Mouse (Mus musculus): ENCODE measurements around the gene Src. TPM values are rescaled to one million over a fixed set of nuclear protein-coding genes. Genes with fewer than 3 reads are reported as not detected.

Gene Src
- polyA plus RNA-seq, 1 experiment from 2014 or later: 23.9 TPM

DNA sequence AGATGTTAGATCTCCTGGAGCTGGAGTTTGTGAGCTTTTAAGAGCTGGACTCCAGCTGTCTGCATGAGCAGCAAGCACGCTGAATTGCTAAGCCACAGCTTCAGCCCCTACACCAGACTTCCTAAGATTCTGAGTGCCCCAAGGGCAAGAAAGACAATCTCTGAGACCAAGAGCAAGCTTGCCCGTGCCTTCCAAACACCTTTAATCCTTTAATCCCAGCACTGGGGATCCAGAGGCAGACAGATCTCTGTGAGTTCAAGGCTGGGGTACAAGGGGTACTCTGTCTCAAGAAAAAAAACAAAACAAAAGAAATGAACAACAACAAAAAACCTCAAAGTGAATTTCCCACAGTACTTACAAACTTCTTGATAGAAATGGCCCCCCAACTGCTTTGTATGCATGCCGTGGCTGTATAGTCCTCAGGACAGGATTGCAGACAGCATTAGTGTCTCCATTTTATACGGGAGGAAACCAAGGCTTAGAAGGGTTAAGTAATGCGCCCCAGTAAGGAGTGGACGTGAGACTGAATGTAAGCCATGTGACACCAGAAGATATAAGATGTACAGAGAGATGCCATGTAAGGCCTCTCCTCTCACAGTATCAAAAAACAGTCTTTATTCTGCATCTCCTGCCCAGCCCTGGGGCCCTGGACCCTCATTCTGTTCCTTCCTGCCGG lies 68.9 kb downstream of the Src start:
- no peak overlapping the region for H3K4me3 ChIP-seq (ENCODE audit: low read depth, low read length)
- no peak overlapping the region for H3K27ac ChIP-seq (ENCODE audit: low read depth, low read length)
- H3K4me2 ChIP-seq (replicated peaks; ENCODE audit: low read depth): no peak overlapping the region
- H3K36me3 ChIP-seq (ENCODE audit: control insufficient read depth, insufficient read depth): no peaks in the 10 kb centered on the region
- TF ChIP-seq CTCF (IDR thresholded peaks at IDR 0.05; ENCODE audit: low read depth): no peak
- WGBS: 61% methylated on average over 7 of the region's 7 CpGs
- no peak for ATAC-seq
- no peaks in the 10 kb centered on the region for H3K9me3 ChIP-seq (ENCODE audit: control insufficient read depth)
- no peaks in the 10 kb centered on the region for H3K4me1 ChIP-seq (replicated peaks; ENCODE audit: control insufficient read depth, insufficient read depth, low read length)
- no peak overlapping the region for H3K9ac ChIP-seq (ENCODE audit: low read depth, low read length)
- no peaks in the 10 kb centered on the region for H3K27me3 ChIP-seq (replicated peaks; ENCODE audit: control insufficient read depth, insufficient read depth, low read length)

DNA sequence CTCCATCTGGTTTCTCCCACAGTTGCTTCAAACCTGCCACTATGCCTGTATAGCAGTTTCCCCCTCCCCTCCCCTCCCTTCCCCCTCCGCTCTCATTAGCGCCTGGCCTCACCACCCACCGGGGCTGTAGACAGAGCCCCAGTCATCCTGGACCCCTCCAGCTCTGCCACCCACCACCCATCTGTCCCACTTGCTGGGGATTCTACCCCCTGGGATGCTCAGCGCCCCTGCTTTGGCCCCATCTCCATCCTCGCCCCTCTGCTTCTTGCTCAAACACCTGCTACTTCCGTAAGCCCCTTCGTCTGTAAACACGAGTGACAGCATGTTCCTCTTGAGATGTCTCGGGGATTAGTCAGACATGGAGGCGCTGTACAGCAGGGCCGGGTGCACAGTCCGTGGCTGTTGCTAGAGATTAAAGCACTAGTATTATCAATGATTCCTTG lies 69.5 kb downstream of the Src start:
- TF ChIP-seq CTCF (IDR thresholded peaks at IDR 0.05; ENCODE audit: low read depth): no peak
- 30% methylated on average over 12 of the region's 12 CpGs for WGBS
- H3K4me2 ChIP-seq (replicated peaks; ENCODE audit: low read depth): no peak overlapping the region

DNA sequence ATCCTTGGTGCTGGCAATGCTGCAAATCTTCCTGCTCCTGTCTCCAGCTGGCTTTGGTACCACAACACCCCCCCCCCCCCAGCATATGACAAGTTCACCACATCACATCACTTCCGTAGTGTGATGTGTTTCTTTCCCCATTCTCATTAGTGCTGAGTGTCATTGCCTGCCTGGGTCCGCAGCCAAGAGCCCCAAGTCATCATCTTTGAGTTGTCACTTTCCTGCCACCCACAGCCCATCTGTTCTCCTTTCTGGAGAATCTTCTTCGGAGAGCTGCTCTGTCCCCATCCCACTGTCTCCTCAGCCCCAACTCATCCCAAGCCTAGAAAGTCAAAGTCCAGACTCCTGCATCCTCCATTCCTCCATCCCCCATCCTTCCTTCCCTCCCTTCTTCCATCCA lies 75.0 kb downstream of the Src start:
- no peak overlapping the region for H3K4me2 ChIP-seq (replicated peaks; ENCODE audit: low read depth)
- H3K9me3 ChIP-seq (ENCODE audit: control insufficient read depth): no peaks in the 10 kb centered on the region
- no peaks in the 10 kb centered on the region for H3K36me3 ChIP-seq (ENCODE audit: control insufficient read depth, insufficient read depth)
- WGBS: 92% methylated on average over 3 of the region's 3 CpGs
- H3K27me3 ChIP-seq (replicated peaks; ENCODE audit: control insufficient read depth, insufficient read depth, low read length): no peaks in the 10 kb centered on the region
- ATAC-seq: no peak
- TF ChIP-seq CTCF (IDR thresholded peaks at IDR 0.05; ENCODE audit: low read depth): no peak
- H3K4me1 ChIP-seq (replicated peaks; ENCODE audit: control insufficient read depth, insufficient read depth, low read length): no peaks in the 10 kb centered on the region
- no peak overlapping the region for H3K27ac ChIP-seq (ENCODE audit: low read depth, low read length)
- no peak overlapping the region for H3K4me3 ChIP-seq (ENCODE audit: low read depth, low read length)
- no peak overlapping the region for H3K9ac ChIP-seq (ENCODE audit: low read depth, low read length)

More for the DNA sequence above, 69.5 kb downstream of the Src start:
- H3K36me3 ChIP-seq (ENCODE audit: control insufficient read depth, insufficient read depth): no peaks in the 10 kb centered on the region
- no peak for ATAC-seq
- H3K4me3 ChIP-seq (ENCODE audit: low read depth, low read length): no peak overlapping the region
- H3K9me3 ChIP-seq (ENCODE audit: control insufficient read depth): no peaks in the 10 kb centered on the region
- no peaks in the 10 kb centered on the region for H3K4me1 ChIP-seq (replicated peaks; ENCODE audit: control insufficient read depth, insufficient read depth, low read length)
- no peak overlapping the region for H3K27ac ChIP-seq (ENCODE audit: low read depth, low read length)
- no peaks in the 10 kb centered on the region for H3K27me3 ChIP-seq (replicated peaks; ENCODE audit: control insufficient read depth, insufficient read depth, low read length)
- no peak overlapping the region for H3K9ac ChIP-seq (ENCODE audit: low read depth, low read length)

DNA sequence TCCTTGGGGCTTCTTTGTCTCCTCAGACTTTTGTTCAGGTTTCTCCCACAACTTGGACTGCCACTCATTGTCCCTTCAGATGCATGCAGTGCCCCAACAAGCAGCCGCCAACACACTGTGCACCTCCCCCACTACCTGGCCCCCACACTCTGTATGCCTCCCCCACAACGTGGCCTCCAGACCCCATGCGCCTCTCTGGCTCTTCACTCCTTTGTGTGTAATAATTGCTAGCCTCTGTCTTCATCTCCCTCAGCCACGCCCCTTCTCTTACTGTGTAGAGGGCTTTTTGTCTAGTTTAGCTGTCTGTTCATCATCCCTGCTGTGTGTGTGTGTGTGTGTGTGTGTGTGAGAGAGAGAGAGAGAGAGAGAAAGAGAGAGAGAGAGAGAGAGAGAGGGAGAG lies 80.3 kb downstream of the Src start:
- no peaks in the 10 kb centered on the region for H3K4me1 ChIP-seq (replicated peaks; ENCODE audit: control insufficient read depth, insufficient read depth, low read length)
- no peak overlapping the region for H3K4me3 ChIP-seq (ENCODE audit: low read depth, low read length)
- H3K27ac ChIP-seq (ENCODE audit: low read depth, low read length): no peak overlapping the region
- H3K9ac ChIP-seq (ENCODE audit: low read depth, low read length): no peak overlapping the region
- no peaks in the 10 kb centered on the region for H3K9me3 ChIP-seq (ENCODE audit: control insufficient read depth)
- H3K36me3 ChIP-seq (ENCODE audit: control insufficient read depth, insufficient read depth): no peaks in the 10 kb centered on the region
- ATAC-seq: no peak
- H3K4me2 ChIP-seq (replicated peaks; ENCODE audit: low read depth): no peak overlapping the region
- WGBS: 39% methylated on average over 4 of the region's 4 CpGs
- no peak for TF ChIP-seq CTCF (IDR thresholded peaks at IDR 0.05; ENCODE audit: low read depth)
- H3K27me3 ChIP-seq (replicated peaks; ENCODE audit: control insufficient read depth, insufficient read depth, low read length): no peaks in the 10 kb centered on the region

DNA sequence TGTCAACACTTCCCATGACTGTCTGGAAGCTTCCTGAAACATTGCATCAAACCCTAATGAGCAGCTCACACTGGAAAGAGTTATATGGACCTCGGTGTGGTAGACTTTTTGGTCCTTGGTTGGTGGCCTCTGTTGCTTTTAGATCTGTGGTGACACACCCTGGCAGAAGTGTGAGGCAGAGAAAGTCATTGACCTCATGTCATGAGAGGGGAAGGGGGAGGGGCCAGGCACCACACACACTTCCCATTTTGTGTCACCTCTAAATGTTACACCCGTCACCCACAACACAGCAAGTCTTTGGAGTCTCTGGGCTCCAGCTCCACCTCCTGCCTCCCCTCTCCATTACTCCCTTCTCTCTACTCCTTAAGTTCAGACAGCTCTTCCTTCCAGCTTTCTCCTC lies 82.1 kb downstream of the Src start:
- no peak overlapping the region for H3K27ac ChIP-seq (ENCODE audit: low read depth, low read length)
- no peak overlapping the region for H3K4me2 ChIP-seq (replicated peaks; ENCODE audit: low read depth)
- H3K36me3 ChIP-seq (ENCODE audit: control insufficient read depth, insufficient read depth): no peaks in the 10 kb centered on the region
- no peaks in the 10 kb centered on the region for H3K4me1 ChIP-seq (replicated peaks; ENCODE audit: control insufficient read depth, insufficient read depth, low read length)
- H3K9me3 ChIP-seq (ENCODE audit: control insufficient read depth): no peaks in the 10 kb centered on the region
- no peak overlapping the region for H3K9ac ChIP-seq (ENCODE audit: low read depth, low read length)
- no peaks in the 10 kb centered on the region for H3K27me3 ChIP-seq (replicated peaks; ENCODE audit: control insufficient read depth, insufficient read depth, low read length)
- TF ChIP-seq CTCF (IDR thresholded peaks at IDR 0.05; ENCODE audit: low read depth): no peak
- 69% methylated on average over 2 of the region's 2 CpGs for WGBS
- no peak overlapping the region for H3K4me3 ChIP-seq (ENCODE audit: low read depth, low read length)
- no peak for ATAC-seq

DNA sequence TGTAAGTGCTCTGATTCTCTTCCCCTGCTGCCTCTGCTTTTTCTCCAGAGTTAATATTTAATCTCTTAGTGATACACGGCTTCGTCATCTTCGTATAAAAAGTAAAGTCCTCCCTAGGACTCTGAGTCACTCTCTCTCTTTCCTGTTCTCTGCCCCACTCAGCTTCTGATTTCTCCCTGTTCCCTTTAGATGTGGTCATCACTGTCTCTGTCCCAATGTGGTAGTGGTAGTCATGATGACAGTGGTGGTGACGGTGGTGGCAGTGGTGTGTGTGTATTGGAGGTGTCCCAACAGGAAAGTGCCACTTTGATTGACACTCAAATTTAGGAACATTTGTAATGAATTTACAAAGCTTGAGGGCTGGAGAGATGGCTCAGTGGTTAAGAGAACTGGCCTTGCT lies 83.1 kb downstream of the Src start:
- Histone ChIP-seq H3K36me3 (ENCODE audit: control insufficient read depth, insufficient read depth) (no peaks in the 10 kb centered on the region), H3K27ac (ENCODE audit: low read depth, low read length) (no peak overlapping the region), H3K4me3 (ENCODE audit: low read depth, low read length) (no peak overlapping the region), H3K4me2 (replicated peaks; ENCODE audit: low read depth) (no peak overlapping the region), H3K9me3 (ENCODE audit: control insufficient read depth) (no peaks in the 10 kb centered on the region), H3K27me3 (replicated peaks; ENCODE audit: control insufficient read depth, insufficient read depth, low read length) (no peaks in the 10 kb centered on the region), H3K9ac (ENCODE audit: low read depth, low read length) (no peak overlapping the region), H3K4me1 (replicated peaks; ENCODE audit: control insufficient read depth, insufficient read depth, low read length) (no peaks in the 10 kb centered on the region)
- no peak for TF ChIP-seq CTCF (IDR thresholded peaks at IDR 0.05; ENCODE audit: low read depth)
- 54% methylated on average over 4 of the region's 4 CpGs for WGBS
- no peak for ATAC-seq

Measured in intestine, postnatal 0 days (tissue).